Mouse (Mus musculus) mouse trophoblast stem cell (cell line): Measurements from ENCODE around the gene Gpr183.

Experiments used
- in situ Hi-C, 2 experiments: fragments of 300-500 bp; cut with MseI, MboI; formaldehyde crosslinking; loops; 2 replicates in 1 of 2; 3 replicates in 1 of 2; pipeline ENCODE4 v1.15.1; 2025

Gpr183 gene

DNA sequence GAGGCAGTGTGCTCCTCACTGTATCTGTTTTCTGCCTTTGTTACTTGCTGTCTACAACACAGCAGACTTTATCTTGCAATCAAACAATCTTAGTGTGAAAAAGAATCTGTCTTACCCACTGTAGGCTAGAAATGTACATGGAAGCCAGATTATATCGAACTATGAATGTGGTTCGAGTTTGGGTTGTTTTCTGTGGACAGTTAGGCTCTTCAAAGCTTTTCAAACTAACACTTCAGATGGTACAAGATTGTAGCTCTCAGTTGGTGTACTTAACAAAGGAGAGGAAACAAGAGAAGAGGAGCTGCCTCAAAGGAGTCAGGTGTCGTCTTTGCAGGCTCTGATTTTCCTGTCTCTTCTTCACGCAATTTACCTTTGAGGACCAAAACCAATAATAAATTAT is 22.7 kb upstream of the Gpr183 start:
- in situ Hi-C loops = no loop called here

DNA sequence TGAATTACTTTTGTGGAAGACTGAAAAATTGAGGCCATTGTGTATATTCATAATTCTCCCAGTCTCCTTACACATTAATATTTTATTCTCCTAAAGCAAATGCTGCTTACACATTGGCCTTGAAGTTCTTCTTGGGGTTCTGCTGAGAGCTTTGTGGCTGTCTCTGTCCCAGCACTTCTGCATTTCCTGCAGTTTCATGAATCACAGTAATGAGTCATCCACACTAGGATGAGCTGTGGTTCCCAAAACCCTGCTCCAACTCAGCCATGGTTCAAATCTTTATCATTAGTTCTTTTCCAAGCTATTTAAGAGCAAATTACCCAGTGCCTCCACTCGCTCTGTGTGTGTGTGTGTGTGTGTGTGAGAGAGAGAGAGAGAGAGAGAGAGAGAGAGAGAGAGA is 22.3 kb upstream of the Gpr183 start:
- in situ Hi-C loops = no loop called here

DNA sequence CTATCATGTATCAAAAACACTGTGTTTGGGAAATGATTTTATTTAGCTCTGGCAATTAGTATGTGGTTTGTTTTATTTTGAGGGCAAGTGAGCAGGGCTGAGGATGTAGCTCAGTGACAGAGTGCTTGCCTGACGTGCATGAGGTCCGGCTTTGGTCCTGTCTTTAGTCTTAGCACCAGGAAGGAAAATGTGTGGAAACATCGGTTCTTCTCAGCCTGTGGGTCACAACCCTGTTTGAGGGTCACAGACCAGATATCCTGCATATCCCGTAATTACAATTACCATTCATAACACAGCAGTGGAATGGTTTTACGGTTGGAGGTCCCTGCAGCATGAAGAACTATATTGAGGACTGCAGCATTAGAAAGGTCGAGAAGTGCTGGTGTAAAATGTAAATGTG is 21.0 kb upstream of the Gpr183 start:
- in situ Hi-C loops = no loop called here

DNA sequence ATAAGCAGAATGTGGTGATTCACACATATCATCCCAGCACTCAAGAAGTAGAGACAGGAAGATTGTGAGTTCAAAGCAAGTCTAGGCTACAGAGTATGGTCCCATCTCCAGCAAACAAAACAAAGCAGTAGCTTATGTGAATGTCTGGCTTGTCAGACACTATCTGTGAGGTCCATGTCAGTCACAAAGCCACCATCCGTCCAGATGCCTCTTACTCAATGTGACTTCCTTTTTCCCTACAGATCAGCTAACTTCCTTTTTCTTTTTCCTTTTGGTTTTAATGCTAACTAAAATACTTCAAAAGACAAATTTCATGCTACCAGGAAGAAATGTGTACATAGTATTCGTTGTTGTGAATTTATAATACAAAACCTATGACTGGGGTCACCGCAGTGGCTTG is 20.5 kb upstream of the Gpr183 start:
- in situ Hi-C loops = no loop called here

DNA sequence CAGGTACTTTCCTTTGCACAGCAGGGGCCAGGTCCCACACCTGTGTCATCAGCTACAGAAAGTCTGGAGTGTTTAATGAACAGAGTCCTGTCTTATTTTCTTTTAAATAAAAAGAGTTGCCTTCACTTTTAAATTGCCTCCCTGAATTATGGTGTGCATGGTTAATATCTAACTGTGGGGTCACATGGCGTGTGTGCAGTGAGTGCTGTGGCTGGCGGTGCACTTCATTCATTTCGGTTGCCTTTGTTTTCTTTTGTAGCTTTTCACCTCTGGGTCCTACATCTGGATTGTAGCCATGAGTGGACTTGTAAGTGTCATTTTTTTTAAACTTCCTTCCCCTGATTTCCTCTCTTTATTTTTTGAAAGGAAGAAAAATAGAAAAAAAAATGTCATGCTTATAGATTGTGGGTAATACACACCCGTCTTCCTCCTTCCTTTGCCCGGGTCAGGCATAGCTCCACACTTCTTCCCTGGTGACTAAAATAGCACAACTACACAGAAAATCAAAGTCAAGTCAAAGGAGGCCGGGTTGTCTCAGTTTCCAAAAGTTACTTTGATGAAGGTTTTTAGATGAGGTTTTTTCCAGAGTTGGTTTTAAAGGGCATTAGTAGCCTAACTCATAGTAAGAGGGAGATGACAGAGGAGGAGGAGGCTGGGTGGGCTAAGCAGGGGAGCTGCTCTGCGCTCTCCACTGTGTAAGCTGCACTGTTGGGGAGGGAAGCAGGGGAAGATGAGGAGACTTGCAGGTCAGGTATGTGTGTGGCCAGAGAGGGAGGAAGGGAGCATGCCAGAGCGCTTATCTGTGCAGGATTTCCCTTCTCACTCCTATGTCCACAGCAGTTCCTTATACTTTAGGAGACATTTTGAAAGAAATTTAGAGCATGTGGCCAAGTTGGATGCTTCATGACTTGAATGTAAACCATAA is 18.3 kb upstream of the Gpr183 start:
- in situ Hi-C loops = no loop called here

DNA sequence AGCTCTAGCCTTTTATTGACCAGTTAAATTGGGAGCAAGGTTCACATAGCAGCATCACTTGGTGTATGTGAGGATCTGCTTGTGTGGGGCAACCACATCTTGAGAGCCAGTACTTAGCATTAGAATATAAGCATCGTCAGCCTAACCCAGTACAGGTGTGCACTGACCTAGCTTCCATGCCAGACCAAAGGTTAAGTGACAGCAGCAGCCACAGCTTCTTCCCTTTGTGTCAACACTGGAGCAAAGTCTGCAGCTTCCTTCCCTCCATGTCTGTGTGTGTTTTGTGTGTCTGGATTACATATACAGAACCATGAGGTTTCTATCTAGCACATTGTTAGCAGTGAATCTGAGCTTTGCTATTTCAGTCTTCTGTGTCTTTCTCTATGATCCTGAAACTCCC is 16.5 kb upstream of the Gpr183 start:
- in situ Hi-C loops = no loop called here

DNA sequence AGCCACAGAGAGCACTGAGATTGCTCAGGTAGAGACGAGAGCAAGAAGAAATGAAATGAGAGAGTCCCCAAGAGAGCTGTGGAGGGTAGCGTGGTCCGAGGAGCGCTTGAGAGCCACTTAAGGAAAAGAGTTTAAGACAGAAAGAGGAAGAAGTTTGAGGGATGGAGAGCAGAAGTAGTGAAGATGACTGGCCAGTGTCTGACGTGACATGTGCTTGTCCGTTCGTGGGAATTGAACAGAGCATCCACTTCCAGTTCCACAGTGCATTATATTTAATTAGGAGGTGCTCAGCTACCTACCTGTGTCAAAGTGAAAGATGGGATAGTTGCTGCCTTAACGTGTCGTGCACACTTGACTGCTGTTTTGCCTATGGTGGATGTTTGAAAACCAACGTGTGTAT is 8.1 kb upstream of the Gpr183 start:
- in situ Hi-C loops = no loop called here

DNA sequence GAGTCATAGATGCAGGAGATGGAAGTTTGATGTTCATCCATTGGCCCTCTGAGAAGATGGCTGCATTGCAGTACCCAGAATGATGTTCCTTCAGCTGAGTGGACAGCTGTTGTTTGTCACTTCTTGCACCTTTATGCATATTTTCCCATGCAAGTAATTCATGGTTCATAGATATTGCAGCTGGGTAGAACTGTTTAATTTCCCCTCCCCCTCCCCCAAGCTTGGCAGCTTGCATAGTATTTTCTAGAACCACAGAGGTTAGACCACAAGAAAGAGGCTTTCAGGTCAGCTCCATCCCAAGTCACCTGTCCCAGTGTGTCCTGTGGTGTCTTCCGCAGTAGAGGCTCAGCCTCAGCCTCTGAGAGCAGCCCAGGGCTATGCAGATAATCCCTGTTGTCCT is 5.4 kb upstream of the Gpr183 start:
- in situ Hi-C loops = no loop called here

DNA sequence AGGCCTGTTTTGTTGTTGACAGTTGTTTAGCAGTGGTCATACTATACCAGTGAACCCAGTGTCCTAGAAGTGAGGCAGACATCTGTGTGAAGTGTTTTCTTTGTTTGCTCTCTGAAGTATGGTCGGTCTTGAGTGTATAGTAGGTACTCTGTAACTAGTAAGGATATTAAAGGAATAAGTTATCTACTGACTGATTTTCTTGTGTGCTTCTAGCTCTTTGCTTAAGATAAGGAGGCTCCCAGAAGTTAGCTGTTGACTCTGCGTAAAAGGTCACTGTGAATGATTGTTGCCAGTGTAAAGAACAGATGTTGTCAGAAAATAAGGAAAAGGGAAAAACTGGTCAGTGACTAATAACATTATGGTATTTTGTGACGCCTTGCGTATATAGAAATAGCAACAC is 2.1 kb upstream of the Gpr183 start:
- in situ Hi-C loops = no loop called here

DNA sequence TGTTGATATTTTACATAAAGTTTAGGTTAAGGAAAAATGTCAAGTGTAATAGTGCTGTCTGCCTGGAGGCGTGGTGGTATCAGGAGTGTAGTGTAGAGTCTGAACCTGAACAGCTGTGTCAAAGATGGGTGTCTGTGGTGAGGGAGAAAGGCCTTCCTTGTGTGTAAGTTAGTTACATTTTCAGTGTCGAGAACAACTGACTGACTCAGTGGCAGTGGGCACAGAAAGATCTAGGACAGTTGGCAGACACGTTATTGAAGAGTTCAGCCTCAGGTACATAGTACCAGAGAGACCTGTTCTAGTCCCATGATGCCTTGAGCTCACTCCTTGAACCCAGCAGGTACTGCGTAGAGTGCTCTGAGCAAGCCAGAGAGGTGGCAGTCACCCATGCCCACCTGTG is 466 bp upstream of the Gpr183 start:
- in situ Hi-C loops = no loop called here

DNA sequence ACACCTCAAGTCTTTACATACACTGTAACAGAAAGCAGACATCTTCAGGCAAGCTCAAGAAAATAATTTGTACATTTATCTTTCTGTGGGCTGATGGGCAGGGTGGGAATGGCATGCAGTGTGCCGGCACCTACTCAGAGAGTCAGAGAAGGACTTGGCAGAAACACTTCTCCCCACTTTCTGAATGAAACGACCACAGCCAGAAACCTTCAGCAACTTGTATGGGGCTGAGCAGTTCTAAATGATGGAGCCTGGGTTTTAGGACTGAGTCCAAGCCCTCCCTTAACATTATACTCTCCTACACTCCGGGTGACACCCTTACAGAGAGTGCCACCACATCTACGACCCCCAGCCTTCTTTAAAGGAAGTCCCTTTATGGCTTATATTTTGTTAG is 1.1 kb downstream of the Gpr183 start:
- in situ Hi-C loops = no loop called here

DNA sequence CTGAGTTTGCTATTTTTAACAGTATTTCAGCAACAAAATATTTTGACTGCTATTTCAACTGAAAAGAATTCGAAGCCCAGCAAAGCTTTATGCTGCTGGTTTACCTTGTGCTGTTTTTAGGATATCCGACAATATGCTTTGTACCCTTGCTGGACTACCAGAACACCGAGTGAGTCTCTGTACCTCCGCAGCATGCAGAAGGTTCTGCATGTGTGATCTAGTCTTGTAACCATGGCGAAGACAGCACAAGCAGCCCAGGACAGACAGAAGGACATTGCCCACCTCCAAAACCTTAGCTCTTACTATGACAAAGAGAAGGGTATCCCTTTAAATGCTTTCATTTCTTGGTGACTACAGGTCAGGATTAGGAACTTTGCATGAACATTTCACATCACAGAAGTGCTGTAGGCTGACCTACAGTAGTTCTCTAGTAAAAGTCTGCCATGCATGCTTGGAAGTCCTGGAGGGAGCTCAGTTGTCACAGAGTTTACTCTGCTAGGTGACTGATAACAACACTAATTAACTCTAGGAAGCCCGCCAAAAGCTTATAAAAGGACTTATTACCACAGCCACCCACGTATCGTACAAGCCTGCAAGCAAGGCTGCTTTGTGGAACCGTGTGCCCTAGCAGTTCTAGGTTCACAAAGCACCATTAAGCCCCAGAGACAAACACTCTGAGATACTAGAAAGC is 1.6 kb downstream of the Gpr183 start:
- in situ Hi-C loops = no loop called here

DNA sequence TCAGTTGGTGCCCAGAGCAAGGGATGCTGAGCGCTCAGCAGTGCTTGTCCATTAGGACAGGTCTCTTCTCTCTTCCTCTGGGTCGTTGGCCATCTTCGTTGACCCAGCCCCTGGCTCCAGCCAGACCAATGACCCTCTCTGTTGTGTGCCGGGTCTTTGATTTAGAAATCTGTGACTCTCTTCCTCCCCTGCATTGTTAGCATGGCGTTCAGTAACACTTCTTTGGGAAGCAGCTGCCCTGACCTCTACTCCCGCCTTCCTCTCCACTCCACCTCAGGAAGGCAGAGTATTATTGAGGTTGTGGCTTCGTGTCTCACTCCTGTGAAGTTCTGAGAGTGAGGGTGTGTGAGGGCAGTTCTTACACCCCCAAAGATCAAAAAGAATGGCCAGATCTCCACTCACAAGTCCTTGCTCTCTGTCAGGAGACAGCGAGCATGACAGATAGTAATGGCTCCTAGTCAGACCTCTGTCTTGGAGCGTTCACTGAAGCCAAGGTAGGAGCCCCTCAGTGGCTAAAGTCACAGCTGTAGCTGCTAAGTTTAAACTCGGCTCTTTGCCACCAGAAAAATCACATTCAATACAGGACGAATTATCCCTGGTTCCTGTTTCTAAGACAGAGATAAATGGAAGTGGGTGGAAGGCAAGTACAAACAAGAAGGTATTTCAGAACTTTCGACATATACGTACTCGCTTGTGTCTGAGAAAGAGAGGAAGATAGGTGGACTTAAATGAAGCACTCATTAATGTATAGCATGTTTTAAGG is 2.7 kb downstream of the Gpr183 start:
- in situ Hi-C loops = no loop called here

DNA sequence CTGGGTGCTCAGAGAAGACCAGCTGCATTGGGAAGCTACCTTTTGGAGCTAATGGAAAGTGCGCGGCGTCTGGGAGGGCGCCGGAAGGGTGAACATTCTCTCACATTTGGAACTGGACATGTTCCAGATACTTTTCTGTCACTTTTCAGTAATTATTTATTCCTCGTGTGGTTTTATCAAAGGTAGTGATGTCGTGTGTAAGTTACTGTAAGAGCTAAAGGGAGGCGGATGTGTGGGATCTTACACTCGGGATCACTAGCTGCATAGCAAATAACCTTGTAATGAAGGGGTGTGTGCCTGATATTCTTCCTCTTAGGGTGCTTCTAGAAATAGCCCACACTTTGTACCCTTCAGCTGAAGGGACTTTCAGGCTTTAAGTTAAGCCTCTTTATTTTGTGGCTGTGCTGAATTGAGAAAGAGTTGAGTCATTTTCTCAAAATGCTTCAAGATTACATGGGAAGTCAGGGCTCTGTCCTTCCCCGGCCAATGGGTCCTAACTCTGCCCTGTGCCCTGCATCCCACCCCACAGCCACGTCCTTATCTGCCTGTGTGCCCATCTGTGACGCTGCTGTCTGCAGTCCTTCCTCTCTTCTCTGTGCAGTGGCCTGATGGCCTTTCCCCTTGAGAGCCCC is 3.4 kb downstream of the Gpr183 start:
- in situ Hi-C loops = no loop called here

DNA sequence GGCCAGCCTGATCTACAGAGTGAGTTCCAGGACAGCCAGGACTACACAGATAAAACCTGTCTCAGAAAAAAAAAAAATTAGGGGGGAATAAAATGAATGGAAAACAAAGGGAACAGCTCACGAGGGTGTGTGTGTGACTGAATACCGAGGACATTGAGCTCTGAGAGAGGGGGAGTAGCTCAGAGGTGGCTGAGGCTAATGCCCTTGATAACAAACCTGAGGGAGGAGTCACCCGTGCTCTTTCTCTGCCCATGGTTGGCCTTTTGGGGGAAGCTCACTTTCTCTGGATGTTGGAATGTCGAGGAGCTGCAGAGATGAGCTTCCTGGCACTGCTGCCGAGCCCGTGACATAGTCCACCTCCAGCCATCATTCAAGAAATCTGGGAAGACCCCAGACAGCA is 4.0 kb downstream of the Gpr183 start:
- in situ Hi-C loops = no loop called here

DNA sequence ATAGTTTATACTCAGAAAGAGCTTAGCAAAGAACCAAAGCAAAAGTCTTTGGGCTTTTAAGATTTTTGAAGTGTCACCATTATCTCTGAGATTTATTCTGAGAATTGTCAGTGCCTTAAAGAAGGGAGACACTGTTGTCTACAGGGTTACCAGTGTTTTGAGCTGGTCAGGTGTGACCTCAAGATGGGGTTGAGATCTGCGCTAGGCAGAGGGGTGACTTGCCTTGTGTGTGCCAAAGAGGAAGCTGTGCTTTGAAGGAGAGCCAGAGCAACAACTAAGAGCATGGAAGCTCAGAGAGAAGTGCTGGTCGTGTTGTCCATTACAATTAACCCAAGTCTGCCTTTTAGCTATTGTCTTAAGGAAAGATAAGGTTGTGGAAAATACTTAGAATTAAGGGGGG is 4.5 kb downstream of the Gpr183 start:
- in situ Hi-C loops = no loop called here

DNA sequence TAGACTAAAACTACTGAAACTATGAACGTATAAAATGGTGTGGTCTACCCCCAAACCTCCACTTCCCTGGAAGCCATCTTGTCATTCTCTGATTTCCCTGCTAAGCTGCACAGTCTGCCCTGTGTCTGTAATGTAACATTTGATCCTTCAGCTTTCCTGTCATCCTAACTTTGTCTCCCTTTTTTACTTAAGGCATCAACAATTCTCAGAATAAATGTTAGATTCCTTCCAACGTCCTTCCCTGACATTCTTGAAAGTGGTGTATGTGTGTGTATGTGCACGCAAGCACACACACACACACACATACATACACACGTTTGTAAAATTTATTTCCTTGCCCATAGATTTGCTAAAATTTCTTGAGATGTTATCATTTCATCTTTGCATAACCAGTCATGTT is 5.0 kb downstream of the Gpr183 start:
- in situ Hi-C loops = no loop called here

DNA sequence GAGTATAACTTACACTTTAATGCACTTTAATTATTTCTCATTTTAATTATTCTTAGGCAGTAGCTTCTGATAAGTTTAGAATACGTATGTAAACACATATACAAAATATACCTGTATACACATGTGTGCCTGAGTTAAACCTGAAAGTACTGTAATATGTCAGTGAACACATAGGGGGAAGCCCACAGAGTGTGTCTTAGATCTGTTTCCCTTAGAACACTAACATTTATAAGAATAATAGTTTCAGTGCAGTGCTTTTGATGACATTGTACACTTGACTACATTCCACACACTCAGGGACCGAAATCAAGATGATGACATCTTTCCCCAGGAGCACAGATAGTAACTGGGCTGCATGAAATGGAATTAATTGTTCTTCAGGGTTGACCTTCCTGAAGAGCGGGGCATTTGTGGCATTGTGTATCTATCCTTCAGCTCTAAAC is 5.4 kb downstream of the Gpr183 start:
- in situ Hi-C loops = no loop called here

DNA sequence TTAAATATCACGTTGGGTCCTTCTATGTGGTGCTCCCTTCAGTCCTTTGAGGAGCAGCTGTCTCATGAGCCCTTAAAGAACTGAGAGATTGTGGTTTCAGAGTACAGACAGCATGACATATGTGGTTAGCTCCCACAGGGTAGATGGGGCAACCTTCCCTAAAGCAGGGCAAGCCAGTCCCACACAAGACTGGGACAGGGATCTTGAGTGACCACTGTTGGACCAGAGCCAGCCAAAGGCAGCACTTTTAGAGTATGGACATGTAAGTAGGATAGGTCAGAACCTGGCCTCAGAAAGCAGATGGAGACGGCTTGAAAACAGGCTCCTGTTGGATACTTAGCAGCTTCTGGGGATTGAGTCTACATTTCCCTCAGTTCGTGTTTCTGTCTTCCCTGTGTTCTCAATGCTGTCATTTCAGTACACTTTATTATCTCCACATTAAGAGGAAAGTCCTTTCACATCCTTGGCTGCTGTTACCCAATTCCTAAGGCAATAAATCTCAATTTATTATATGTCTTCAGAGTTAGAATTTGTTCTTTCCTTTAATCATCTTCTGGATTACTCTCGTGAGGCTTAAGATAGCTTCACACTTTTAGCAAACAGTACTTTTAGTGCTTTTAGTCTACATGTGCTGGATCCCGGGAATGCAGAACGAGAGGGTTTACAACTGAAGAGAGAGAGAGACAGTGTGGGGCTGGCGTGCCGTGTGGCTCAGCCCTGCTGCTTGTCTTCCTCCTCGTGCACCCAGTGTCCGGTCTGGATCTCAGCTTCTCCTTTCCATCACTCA is 6.1 kb downstream of the Gpr183 start:
- in situ Hi-C loops = no loop called here

DNA sequence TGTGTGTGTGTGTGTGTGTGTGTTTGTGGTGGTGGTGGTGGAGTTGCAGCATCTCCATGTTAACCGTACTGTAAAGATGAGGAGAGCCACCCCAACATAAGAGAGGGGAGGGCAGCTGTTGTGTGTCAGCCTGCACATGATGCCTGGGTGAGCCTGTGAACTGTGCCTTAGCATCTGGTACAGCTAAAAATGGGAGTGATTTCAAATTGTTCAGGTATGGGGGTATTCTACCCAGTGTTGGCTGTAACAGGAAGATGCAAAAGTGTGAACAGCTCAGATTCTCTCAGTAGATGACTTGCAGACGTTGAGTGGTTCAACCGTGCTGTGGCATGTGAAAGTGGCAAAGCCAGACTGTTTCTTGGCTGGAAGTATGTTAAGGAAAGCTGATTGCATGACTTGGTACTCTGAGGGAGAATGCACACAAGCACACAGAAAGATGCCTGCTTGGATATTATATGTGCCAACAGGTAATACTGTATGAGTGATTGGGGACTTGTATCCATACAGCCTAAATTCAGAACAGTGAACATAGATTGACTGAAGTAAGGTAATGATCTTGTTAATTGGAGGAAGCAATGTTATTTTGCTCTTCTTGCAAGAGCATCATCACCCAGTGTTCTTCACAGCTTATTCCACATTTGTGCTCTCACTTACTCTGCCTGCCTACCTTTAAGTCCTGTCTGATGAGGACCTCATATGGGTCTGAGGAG is 6.8 kb downstream of the Gpr183 start:
- in situ Hi-C loops = no loop called here
